29 mouse cellular contexts compared by ENCODE assay signal in genomic region chr9:75267147-75267546, GRCm38 (mm10). TPM values are rescaled to one million over a fixed set of nuclear protein-coding genes. Genes with fewer than 3 reads are reported as not detected.
DNase-seq lines count a peak whose midpoint lies in the region; ATAC-seq and TF ChIP-seq lines count a peak whose summit lies in the region.
"Had no signal": no experiment of that assay in that cellular context is flagged by ENCODE, and none has a peak within 500 bp of the region (broad histone marks: within the 10 kb centered on the region; RNA-seq: fewer than 3 reads in every experiment).

No protein-coding gene starts in this region.

- no peaks in the 10 kb centered on the region for H3K27me3 ChIP-seq in liver, adult 2 months (ENCODE audit: control insufficient read depth, insufficient read depth, low read length)
- peaks cover 2% of the 10 kb centered on the region for H3K27me3 ChIP-seq in megakaryocyte, embryonic 14.5 days (replicated peaks)
- no peaks in the 10 kb centered on the region for H3K27me3 ChIP-seq in stomach, postnatal 0 days (ENCODE audit: control insufficient read depth, insufficient read depth, low read length)
- H3K27me3 ChIP-seq: embryonic facial prominence, embryonic 13.5 days; forebrain, embryonic 15.5 days; heart, embryonic 12.5 days; heart, embryonic 15.5 days had no signal

- WGBS in liver, adult 2 months: 28% methylated on average over 6 of the region's 6 CpGs
- 66% methylated on average over 6 of the region's 6 CpGs for WGBS in stomach, postnatal 0 days

- H3K79me2 ChIP-seq in liver, adult 2 months (ENCODE audit: control insufficient read depth, insufficient read depth, low read length): no peaks in the 10 kb centered on the region

- TF ChIP-seq EP300 in stomach, postnatal 0 days (optimal IDR thresholded peaks at IDR 0.05): no peak

- H3K4me1 ChIP-seq in liver, adult 2 months (ENCODE audit: control insufficient read depth, insufficient read depth, low read length): 0 out of 2 replicates have a peak, but pooled peaks cover 2% of the 10 kb centered on the region
- peaks cover 82% of the 10 kb centered on the region for H3K4me1 ChIP-seq in megakaryocyte, embryonic 14.5 days
- no peaks in the 10 kb centered on the region for H3K4me1 ChIP-seq in stomach, postnatal 0 days (replicated peaks; ENCODE audit: control insufficient read depth, insufficient read depth)
- H3K4me1 ChIP-seq: embryonic facial prominence, embryonic 13.5 days; forebrain, embryonic 15.5 days; heart, embryonic 12.5 days; heart, embryonic 15.5 days had no signal

- no peak overlapping the region for H3K27ac ChIP-seq in liver, adult 2 months (replicated peaks; ENCODE audit: insufficient read depth, low read depth, low read length)
- peak overlapping the region; percentile 71; the same call in 1 of the 2 replicates for H3K27ac ChIP-seq in stomach, postnatal 0 days (replicated peaks)
- H3K27ac ChIP-seq: embryonic facial prominence, embryonic 10.5 days; embryonic facial prominence, embryonic 13.5 days; forebrain, embryonic 12.5 days; forebrain, embryonic 15.5 days; heart, embryonic 15.5 days; hindbrain, embryonic 10.5 days; hindbrain, embryonic 13.5 days had no signal

- peak; percentile 33 for DNase-seq in liver, adult 2 months (ENCODE audit: extremely low read depth, low read depth, low spot score)
- DNase-seq in liver (no peak), NIH3T3 (ENCODE audit: low read depth) (peak; percentile 24)
- peak; percentile 48 for DNase-seq in stomach, postnatal 0 days (ENCODE audit: low spot score)
- DNase-seq: adrenal gland, adult 8-10 months; adrenal gland, postnatal 25 days; cerebellum, adult 11-12 months; cerebellum, adult 8-10 months; cerebellum, postnatal 10 days; cerebellum, postnatal 36 days; embryo, embryonic 11 days; gastrocnemius, postnatal 25 days; heart, adult 18-20 months; heart, postnatal 10 days; heart, postnatal 36 days had no signal

- no peak overlapping the region for H3K4me3 ChIP-seq in liver, adult 2 months (ENCODE audit: insufficient read depth, low read depth, low read length)
- peak overlapping the region; percentile 38 for H3K4me3 ChIP-seq in megakaryocyte, embryonic 14.5 days (replicated peaks)
- no peak overlapping the region for H3K4me3 ChIP-seq in stomach, postnatal 0 days (ENCODE audit: low read depth, low read length)
- H3K4me3 ChIP-seq: embryonic facial prominence, embryonic 10.5 days; embryonic facial prominence, embryonic 13.5 days; erythroblast, embryonic 14.5 days; forebrain, embryonic 12.5 days; forebrain, embryonic 15.5 days; heart, embryonic 12.5 days; heart, embryonic 15.5 days; hindbrain, embryonic 10.5 days; hindbrain, embryonic 13.5 days had no signal

- no peak for TF ChIP-seq POLR2A in liver, adult 2 months (IDR thresholded peaks at IDR 0.05; ENCODE audit: extremely low read depth, insufficient read depth, low read length)

- TF ChIP-seq CTCF in liver, adult 2 months (IDR thresholded peaks at IDR 0.05; ENCODE audit: low read depth, low read length): no peak
- TF ChIP-seq CTCF in stomach, postnatal 0 days (IDR thresholded peaks at IDR 0.05; ENCODE audit: low read depth): peak; percentile 36; the same call in 1 of the 2 replicates

- H3K9ac ChIP-seq in liver, adult 2 months (ENCODE audit: low read depth, low read length): no peak overlapping the region
- no peak overlapping the region for H3K9ac ChIP-seq in stomach, postnatal 0 days (ENCODE audit: low read length)
- H3K9ac ChIP-seq: embryonic facial prominence, embryonic 13.5 days; forebrain, embryonic 12.5 days; forebrain, embryonic 15.5 days; heart, embryonic 12.5 days; heart, embryonic 15.5 days; hindbrain, embryonic 13.5 days had no signal

- peaks cover 12% of the 10 kb centered on the region for H3K9me3 ChIP-seq in megakaryocyte, embryonic 14.5 days
- no peaks in the 10 kb centered on the region for H3K9me3 ChIP-seq in stomach, postnatal 0 days (ENCODE audit: control insufficient read depth, low read length)
- H3K9me3 ChIP-seq: embryonic facial prominence, embryonic 10.5 days; embryonic facial prominence, embryonic 13.5 days; forebrain, embryonic 12.5 days; forebrain, embryonic 15.5 days; heart, embryonic 15.5 days; hindbrain, embryonic 10.5 days; hindbrain, embryonic 13.5 days had no signal

- no peak overlapping the region for H3K4me2 ChIP-seq in stomach, postnatal 0 days (replicated peaks; ENCODE audit: low read depth)
- H3K4me2 ChIP-seq: embryonic facial prominence, embryonic 13.5 days; forebrain, embryonic 12.5 days; forebrain, embryonic 15.5 days; heart, embryonic 12.5 days; heart, embryonic 15.5 days; hindbrain, embryonic 13.5 days had no signal

- no peak for ATAC-seq in megakaryocyte, adult 5-6 weeks (ENCODE audit: poor library complexity, severe bottlenecking)
- ATAC-seq in stomach, postnatal 0 days (ENCODE audit: low FRiP score, low TSS enrichment): peak; percentile 25; the same call in 1 of the 2 replicates
- ATAC-seq: activated CD4-positive, CD25-positive, alpha-beta regulatory T cell, adult 4 months; CD4-positive, CD25-positive, alpha-beta regulatory T cell, adult 4 months; forebrain, embryonic 15.5 days had no signal

- H3K36me3 ChIP-seq in liver, adult 2 months (ENCODE audit: control insufficient read depth, insufficient read depth, low read length): no peaks in the 10 kb centered on the region
- peaks cover 5% of the 10 kb centered on the region for H3K36me3 ChIP-seq in megakaryocyte, embryonic 14.5 days (replicated peaks; ENCODE audit: low read length)
- H3K36me3 ChIP-seq in stomach, postnatal 0 days (ENCODE audit: control insufficient read depth, insufficient read depth, low read length): no peaks in the 10 kb centered on the region
- H3K36me3 ChIP-seq: embryonic facial prominence, embryonic 10.5 days; embryonic facial prominence, embryonic 13.5 days; forebrain, embryonic 12.5 days; forebrain, embryonic 15.5 days; heart, embryonic 12.5 days; heart, embryonic 15.5 days; hindbrain, embryonic 10.5 days; hindbrain, embryonic 13.5 days had no signal

RNA-seq across cellular contexts. Expression of gene Myo5c, which starts 35.3 kb away (rescaled TPM):
- 0.18 and 0.20 TPM in 2 replicates for total RNA-seq in liver, adult 2 months (2014; rRNA removed)
- polyA plus RNA-seq in liver, adult 2 months (2012; rRNA removed): 0.07 and 0.12 TPM in 2 replicates
- polyA plus RNA-seq in megakaryocyte, embryonic 14.5 days (2012; ENCODE audit: insufficient read depth, low replicate concordance): 0.27 TPM in 1 of 2 replicates, not detected in the other
- total RNA-seq in megakaryocyte, adult 5-6 weeks (2015): not detected in 2 replicates
- not detected in 2 replicates for total RNA-seq in megakaryocyte, adult 5-6 weeks (2017)
- 11.4 and 13.2 TPM in 2 replicates for polyA plus RNA-seq in stomach, postnatal 0 days (2015; fragmentation: Nextera tagmentation; extraction: Ambion mirVana)
- total RNA-seq: MEL had no signal
- polyA plus RNA-seq: activated CD4-positive, CD25-positive, alpha-beta regulatory T cell, adult 4 months; erythroblast, embryonic 14.5 days had no signal

RNA-seq across cellular contexts. Expression of gene Gnb5, which starts 38.9 kb away (rescaled TPM):
- total RNA-seq in liver, adult 2 months (2014; rRNA removed): 0.74 and 1.1 TPM in 2 replicates
- polyA plus RNA-seq in liver, adult 2 months (2012; rRNA removed): 0.45 and 0.78 TPM in 2 replicates
- polyA plus RNA-seq in megakaryocyte, embryonic 14.5 days (2012; ENCODE audit: insufficient read depth, low replicate concordance): 6.7 and 7.5 TPM in 2 replicates
- 0.51 TPM in 1 of 2 replicates, not detected in the other for total RNA-seq in megakaryocyte, adult 5-6 weeks (2015)
- total RNA-seq in megakaryocyte, adult 5-6 weeks (2017): 0.29 TPM in 1 of 2 replicates, not detected in the other
- 16.1 and 17.5 TPM in 2 replicates for polyA plus RNA-seq in stomach, postnatal 0 days (2015; fragmentation: Nextera tagmentation; extraction: Ambion mirVana)
- polyA plus RNA-seq: erythroblast, embryonic 14.5 days had no signal
